Mouse (Mus musculus): Measurements from ENCODE around the gene Frmd4b. TPM values are rescaled to one million over a fixed set of nuclear protein-coding genes. Genes with fewer than 3 reads are reported as not detected.

The Frmd4b gene
- polyA plus RNA-seq, 1 experiment from 2014 or later = 14.0 TPM

DNA sequence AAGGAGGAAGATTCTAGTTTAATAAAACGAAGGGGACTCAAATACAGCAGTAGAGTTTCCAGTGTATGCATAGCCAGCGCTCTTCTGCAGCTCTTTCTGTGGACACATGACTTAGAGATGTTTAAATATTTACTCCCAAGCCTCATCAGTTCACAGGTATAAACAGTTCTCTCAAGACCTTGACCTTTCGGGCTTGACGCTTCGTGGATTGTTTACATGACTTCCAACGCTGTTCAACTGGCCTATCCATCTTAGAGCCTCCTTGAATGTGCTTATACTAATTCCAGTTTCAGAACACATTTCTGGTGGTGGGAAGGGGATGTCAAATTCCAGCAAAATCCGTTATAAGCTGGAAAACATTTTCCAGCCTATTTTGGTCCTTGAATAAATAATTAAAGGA is 203.9 kb downstream of the Frmd4b start:
- Histone ChIP-seq H3K4me1 (replicated peaks; ENCODE audit: insufficient read depth, low read length) (no peaks in the 10 kb centered on the region), H3K9me3 (replicated peaks; ENCODE audit: low read length) (no peaks in the 10 kb centered on the region), H3K27me3 (ENCODE audit: insufficient read depth, low read length) (no peaks in the 10 kb centered on the region), H3K27ac (no peak overlapping the region), H3K4me3 (replicated peaks; ENCODE audit: low read depth, low read length) (no peak overlapping the region), H3K36me3 (ENCODE audit: insufficient read depth, low read length) (no peaks in the 10 kb centered on the region), H3K4me2 (ENCODE audit: low read length) (no peak overlapping the region), H3K9ac (ENCODE audit: low read depth, low read length) (no peak overlapping the region)
- no peak for ATAC-seq (replicated peaks; ENCODE audit: low FRiP score, low read depth)
- WGBS = 34% methylated on average over 7 of the region's 7 CpGs
- DNase-seq (ENCODE audit: low spot score) = peak; percentile 61
- TF ChIP-seq CTCF (IDR thresholded peaks at IDR 0.05; ENCODE audit: low read depth) = no peak

DNA sequence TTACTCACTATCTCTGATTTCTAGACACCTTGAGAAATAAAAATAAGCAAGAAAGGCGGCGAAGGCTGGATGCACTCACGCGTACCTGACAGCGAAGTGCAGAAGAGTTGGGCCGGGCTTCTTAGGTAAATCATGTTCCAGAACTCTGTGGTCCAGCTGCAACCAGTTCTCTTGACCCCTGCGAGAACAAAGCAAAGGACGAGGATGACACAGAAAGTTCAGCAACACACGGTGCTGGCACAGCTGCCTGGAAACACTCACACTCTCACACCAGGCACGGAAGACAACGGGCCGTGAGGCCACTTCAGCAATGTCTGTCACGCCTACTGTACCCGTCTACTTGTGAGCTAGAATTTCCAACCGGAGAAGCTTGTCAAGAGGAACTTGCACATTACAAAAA is 204.9 kb downstream of the Frmd4b start:
- TF ChIP-seq CTCF (IDR thresholded peaks at IDR 0.05; ENCODE audit: low read depth) = no peak
- H3K9me3 ChIP-seq (replicated peaks; ENCODE audit: low read length) = no peaks in the 10 kb centered on the region
- no peak overlapping the region for H3K27ac ChIP-seq
- no peak overlapping the region for H3K4me2 ChIP-seq (ENCODE audit: low read length)
- no peak overlapping the region for H3K4me3 ChIP-seq (replicated peaks; ENCODE audit: low read depth, low read length)
- DNase-seq (ENCODE audit: low spot score) (no peak), ATAC-seq (replicated peaks; ENCODE audit: low FRiP score, low read depth) (no peak)
- H3K4me1 ChIP-seq (replicated peaks; ENCODE audit: insufficient read depth, low read length) = no peaks in the 10 kb centered on the region
- no peaks in the 10 kb centered on the region for H3K36me3 ChIP-seq (ENCODE audit: insufficient read depth, low read length)
- no peaks in the 10 kb centered on the region for H3K27me3 ChIP-seq (ENCODE audit: insufficient read depth, low read length)
- H3K9ac ChIP-seq (ENCODE audit: low read depth, low read length) = no peak overlapping the region
- WGBS = 86% methylated on average over 15 of the region's 15 CpGs

DNA sequence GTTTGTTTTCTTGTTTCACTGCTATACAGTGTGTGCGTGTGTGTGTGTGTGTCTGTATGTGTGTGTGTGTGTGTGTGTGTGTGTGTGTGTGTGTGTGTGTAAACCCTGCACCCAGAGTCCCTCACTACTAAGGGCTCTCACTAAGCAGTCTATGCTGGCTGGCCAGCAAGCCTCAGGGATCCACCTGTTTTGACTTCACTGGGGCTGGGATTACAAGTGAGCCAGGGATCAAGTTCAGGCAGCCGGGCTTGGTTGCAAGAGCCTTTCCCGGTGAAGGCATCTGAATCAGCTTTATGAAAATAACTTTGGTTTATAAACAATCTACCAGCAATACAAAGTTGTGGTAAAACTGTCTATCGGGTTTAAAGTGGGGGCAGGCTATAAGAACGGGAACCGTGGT is 206.0 kb downstream of the Frmd4b start:
- Histone ChIP-seq H3K9me3 (replicated peaks; ENCODE audit: low read length) (no peaks in the 10 kb centered on the region), H3K4me1 (replicated peaks; ENCODE audit: insufficient read depth, low read length) (no peaks in the 10 kb centered on the region), H3K9ac (ENCODE audit: low read depth, low read length) (no peak overlapping the region), H3K27me3 (ENCODE audit: insufficient read depth, low read length) (no peaks in the 10 kb centered on the region), H3K4me3 (replicated peaks; ENCODE audit: low read depth, low read length) (no peak overlapping the region), H3K4me2 (ENCODE audit: low read length) (no peak overlapping the region), H3K27ac (no peak overlapping the region), H3K36me3 (ENCODE audit: insufficient read depth, low read length) (no peaks in the 10 kb centered on the region)
- ATAC-seq (replicated peaks; ENCODE audit: low FRiP score, low read depth) (no peak), DNase-seq (ENCODE audit: low spot score) (no peak)
- no peak for TF ChIP-seq CTCF (IDR thresholded peaks at IDR 0.05; ENCODE audit: low read depth)
- WGBS = 68% methylated on average over 6 of the region's 6 CpGs

DNA sequence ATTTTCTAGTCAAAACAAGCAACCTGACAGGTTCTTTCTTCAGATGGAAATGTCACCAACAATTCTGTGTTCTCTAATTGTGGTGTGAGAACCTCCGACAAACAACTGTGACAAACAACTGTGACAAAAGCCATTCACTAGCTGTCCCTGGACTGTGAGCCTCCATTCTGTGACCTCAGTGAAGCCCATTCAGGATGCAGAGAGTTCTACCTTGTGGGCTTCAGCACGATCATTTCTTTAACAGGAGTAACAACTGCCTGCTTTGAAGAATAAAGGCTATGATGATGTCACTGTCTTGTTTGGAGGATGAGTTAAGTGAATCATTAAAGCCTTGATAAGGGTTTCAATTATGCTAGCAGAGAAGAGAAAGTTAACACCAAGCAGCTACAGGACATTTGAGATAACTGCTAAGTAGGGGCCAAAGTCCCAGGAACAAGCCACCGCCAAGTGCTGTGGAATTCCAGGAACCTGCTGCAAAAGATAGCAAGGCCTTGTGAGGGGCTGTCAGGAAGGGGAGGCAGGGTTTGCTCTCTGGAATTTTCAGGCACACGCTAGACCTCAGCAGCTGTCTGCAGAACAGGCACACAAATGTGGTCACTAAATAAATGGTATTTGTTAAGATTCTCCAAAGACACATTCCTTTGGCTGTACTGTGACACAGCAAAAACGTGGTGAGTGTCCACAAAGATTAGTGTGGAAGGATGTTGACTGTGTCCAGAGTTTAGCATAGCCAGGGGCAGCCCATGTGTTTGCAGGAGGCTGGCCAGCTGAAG is 207.7 kb downstream of the Frmd4b start:
- H3K4me3 ChIP-seq (replicated peaks; ENCODE audit: low read depth, low read length) = no peak overlapping the region
- 29% methylated on average over 5 of the region's 5 CpGs for WGBS
- no peak for TF ChIP-seq CTCF (IDR thresholded peaks at IDR 0.05; ENCODE audit: low read depth)
- no peak overlapping the region for H3K9ac ChIP-seq (ENCODE audit: low read depth, low read length)
- H3K4me1 ChIP-seq (replicated peaks; ENCODE audit: insufficient read depth, low read length) = 0 out of 2 replicates have a peak, but pooled peaks cover 3% of the 10 kb centered on the region
- H3K36me3 ChIP-seq (ENCODE audit: insufficient read depth, low read length) = no peaks in the 10 kb centered on the region
- no peaks in the 10 kb centered on the region for H3K27me3 ChIP-seq (ENCODE audit: insufficient read depth, low read length)
- H3K9me3 ChIP-seq (replicated peaks; ENCODE audit: low read length) = no peaks in the 10 kb centered on the region
- DNase-seq (ENCODE audit: low spot score) (peak; percentile 53), ATAC-seq (replicated peaks; ENCODE audit: low FRiP score, low read depth) (no peak; the same call in 1 of the 2 replicates)
- no peak overlapping the region for H3K27ac ChIP-seq
- no peak overlapping the region for H3K4me2 ChIP-seq (ENCODE audit: low read length)

DNA sequence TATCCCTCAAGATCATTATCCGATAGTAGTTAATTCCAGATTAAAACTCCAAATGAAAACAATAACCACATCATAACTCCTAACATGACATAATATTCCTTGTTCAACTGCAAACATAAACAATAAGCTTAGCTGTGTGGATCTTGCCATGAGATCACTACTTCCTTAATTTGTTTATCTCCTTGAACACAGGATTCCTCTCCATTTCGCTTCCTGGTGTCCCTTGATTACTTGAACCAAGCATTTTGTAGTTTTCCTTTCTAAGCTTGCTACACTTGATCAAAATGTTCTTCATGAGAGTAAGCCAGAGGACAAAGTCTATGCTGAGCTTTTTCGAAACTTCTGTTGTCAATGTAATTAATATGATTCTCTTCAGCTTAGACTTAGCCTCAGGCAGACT is 209.4 kb downstream of the Frmd4b start:
- no peak overlapping the region for H3K4me2 ChIP-seq (ENCODE audit: low read length)
- H3K4me3 ChIP-seq (replicated peaks; ENCODE audit: low read depth, low read length) = no peak overlapping the region
- no peaks in the 10 kb centered on the region for H3K36me3 ChIP-seq (ENCODE audit: insufficient read depth, low read length)
- no peak for DNase-seq (ENCODE audit: low spot score)
- no peak overlapping the region for H3K27ac ChIP-seq
- H3K9ac ChIP-seq (ENCODE audit: low read depth, low read length) = no peak overlapping the region
- TF ChIP-seq CTCF (IDR thresholded peaks at IDR 0.05; ENCODE audit: low read depth) = no peak
- no peak for ATAC-seq (replicated peaks; ENCODE audit: low FRiP score, low read depth)
- H3K27me3 ChIP-seq (ENCODE audit: insufficient read depth, low read length) = no peaks in the 10 kb centered on the region
- no peaks in the 10 kb centered on the region for H3K9me3 ChIP-seq (replicated peaks; ENCODE audit: low read length)
- 86% methylated on average over 3 of the region's 3 CpGs for WGBS
- 0 out of 2 replicates have a peak, but pooled peaks cover 3% of the 10 kb centered on the region for H3K4me1 ChIP-seq (replicated peaks; ENCODE audit: insufficient read depth, low read length)

DNA sequence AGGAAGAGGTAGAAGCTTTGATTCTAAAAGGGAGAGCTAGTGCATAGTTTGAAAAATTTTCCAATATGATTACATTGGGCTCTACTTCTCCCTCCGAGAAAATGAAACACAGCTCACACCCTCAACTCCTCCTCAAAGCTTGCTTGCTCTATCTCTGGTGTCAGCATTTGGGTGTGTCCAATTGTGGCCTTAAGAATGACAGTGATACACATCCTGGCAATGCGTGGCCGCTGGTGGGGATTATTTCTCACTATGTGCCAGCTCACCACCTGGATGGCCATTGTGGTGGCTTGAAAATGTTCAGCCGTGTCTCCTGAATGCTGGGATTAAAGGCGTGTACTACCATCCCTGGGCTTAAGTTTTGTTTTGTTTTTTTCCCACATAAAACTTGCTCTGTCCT is 209.9 kb downstream of the Frmd4b start:
- no peaks in the 10 kb centered on the region for H3K27me3 ChIP-seq (ENCODE audit: insufficient read depth, low read length)
- no peaks in the 10 kb centered on the region for H3K9me3 ChIP-seq (replicated peaks; ENCODE audit: low read length)
- no peak for DNase-seq (ENCODE audit: low spot score)
- H3K4me3 ChIP-seq (replicated peaks; ENCODE audit: low read depth, low read length) = no peak overlapping the region
- 88% methylated on average over 5 of the region's 5 CpGs for WGBS
- no peak overlapping the region for H3K9ac ChIP-seq (ENCODE audit: low read depth, low read length)
- H3K36me3 ChIP-seq (ENCODE audit: insufficient read depth, low read length) = no peaks in the 10 kb centered on the region
- ATAC-seq (replicated peaks; ENCODE audit: low FRiP score, low read depth) = no peak
- TF ChIP-seq CTCF (IDR thresholded peaks at IDR 0.05; ENCODE audit: low read depth) = no peak
- no peak overlapping the region for H3K4me2 ChIP-seq (ENCODE audit: low read length)
- H3K27ac ChIP-seq = no peak overlapping the region
- H3K4me1 ChIP-seq (replicated peaks; ENCODE audit: insufficient read depth, low read length) = 0 out of 2 replicates have a peak, but pooled peaks cover 3% of the 10 kb centered on the region
